Mouse (Mus musculus): ENCODE data around the gene Apc2. TPM values are rescaled to one million over a fixed set of nuclear protein-coding genes. Genes with fewer than 3 reads are reported as not detected.

Gene Apc2
- total and polyA plus RNA-seq, 2 experiments: 0.09 to 0.20 TPM

DNA sequence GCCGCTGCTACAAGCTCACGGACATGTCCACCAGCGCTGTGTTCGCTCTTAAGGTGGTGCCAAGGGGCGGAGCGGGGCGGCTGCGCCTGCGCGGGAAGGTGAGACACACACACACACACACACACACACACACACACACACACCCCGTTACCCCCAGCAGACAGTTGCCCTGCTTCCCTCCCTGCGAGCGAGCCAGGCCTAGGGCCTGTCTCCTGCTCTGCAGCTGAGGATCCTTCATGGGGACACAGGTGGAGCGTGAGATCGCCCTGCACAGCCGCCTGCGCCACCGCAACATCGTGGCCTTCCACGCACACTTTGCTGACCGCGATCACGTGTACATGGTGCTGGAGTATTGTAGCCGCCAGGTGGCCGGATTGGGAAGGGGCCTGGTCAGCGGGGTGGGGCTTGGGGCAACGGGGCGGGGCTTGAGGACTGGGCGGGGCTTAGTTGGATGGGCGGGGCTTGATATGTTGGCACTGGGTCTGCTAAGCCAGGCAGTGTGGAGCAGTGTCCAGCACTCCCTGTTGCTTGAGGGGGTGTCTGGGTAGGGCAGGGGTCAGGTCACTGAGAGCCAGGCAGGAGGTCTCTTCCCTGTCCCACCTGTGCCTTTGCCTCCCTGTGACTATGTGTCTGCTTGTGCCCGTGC lies 62.3 kb downstream of the Apc2 start:
- Histone ChIP-seq H3K4me1 (ENCODE audit: control insufficient read depth, insufficient read depth, low read length) (no peaks in the 10 kb centered on the region), H3K36me3 (ENCODE audit: control insufficient read depth, insufficient read depth, low read length) (no peaks in the 10 kb centered on the region), H3K27ac (replicated peaks; ENCODE audit: insufficient read depth, low read depth, low read length) (no peak overlapping the region), H3K27me3 (ENCODE audit: control insufficient read depth, insufficient read depth, low read length) (peaks cover 10% of the 10 kb centered on the region), H3K9ac (ENCODE audit: low read depth, low read length) (peak overlapping the region; percentile 59), H3K79me2 (ENCODE audit: control insufficient read depth, insufficient read depth, low read length) (no peaks in the 10 kb centered on the region), H3K4me3 (ENCODE audit: insufficient read depth, low read depth, low read length) (peak overlapping the region; percentile 54; the same call in 1 of the 2 replicates)
- 0 out of 2 replicates have a peak, but pooled peaks have one; percentile 30 for TF ChIP-seq POLR2A (IDR thresholded peaks at IDR 0.05; ENCODE audit: extremely low read depth, insufficient read depth, low read length)
- TF ChIP-seq CTCF (IDR thresholded peaks at IDR 0.05; ENCODE audit: low read depth, low read length): peak; percentile 42; the same call in 1 of the 2 replicates
- DNase-seq (ENCODE audit: extremely low read depth, low read depth, low spot score): peak; percentile 57
- 7% methylated on average over 31 of the region's 31 CpGs for WGBS

DNA sequence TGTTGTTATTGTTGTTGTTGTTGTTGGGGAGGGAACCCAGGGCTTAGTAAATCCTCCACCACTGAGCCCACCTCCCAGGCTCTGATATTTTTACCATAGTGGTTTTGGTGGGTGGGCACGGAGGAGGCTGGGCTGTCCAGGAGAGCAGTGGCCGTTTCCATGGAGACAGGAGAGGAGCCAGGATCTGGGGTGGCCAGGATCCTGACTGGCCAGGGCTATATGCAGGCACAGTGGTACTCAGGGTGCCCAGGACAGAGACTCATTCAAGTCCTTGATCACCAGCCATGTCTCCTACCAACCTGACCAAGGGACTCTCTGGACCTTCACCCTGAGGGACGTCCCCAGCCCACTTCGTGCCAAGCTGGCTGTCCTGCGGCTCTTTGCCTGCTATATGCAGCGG lies 68.0 kb downstream of the Apc2 start:
- Histone ChIP-seq H3K4me3 (ENCODE audit: insufficient read depth, low read depth, low read length) (no peak overlapping the region), H3K4me1 (ENCODE audit: control insufficient read depth, insufficient read depth, low read length) (peaks cover 3% of the 10 kb centered on the region; the same call in 1 of the 2 replicates), H3K27ac (replicated peaks; ENCODE audit: insufficient read depth, low read depth, low read length) (no peak overlapping the region), H3K27me3 (ENCODE audit: control insufficient read depth, insufficient read depth, low read length) (no peaks in the 10 kb centered on the region), H3K79me2 (ENCODE audit: control insufficient read depth, insufficient read depth, low read length) (no peaks in the 10 kb centered on the region), H3K9ac (ENCODE audit: low read depth, low read length) (no peak overlapping the region), H3K36me3 (ENCODE audit: control insufficient read depth, insufficient read depth, low read length) (no peaks in the 10 kb centered on the region)
- no peak for TF ChIP-seq POLR2A (IDR thresholded peaks at IDR 0.05; ENCODE audit: extremely low read depth, insufficient read depth, low read length)
- TF ChIP-seq CTCF (IDR thresholded peaks at IDR 0.05; ENCODE audit: low read depth, low read length): no peak
- 41% methylated on average over 6 of the region's 6 CpGs for WGBS
- DNase-seq (ENCODE audit: extremely low read depth, low read depth, low spot score): no peak

DNA sequence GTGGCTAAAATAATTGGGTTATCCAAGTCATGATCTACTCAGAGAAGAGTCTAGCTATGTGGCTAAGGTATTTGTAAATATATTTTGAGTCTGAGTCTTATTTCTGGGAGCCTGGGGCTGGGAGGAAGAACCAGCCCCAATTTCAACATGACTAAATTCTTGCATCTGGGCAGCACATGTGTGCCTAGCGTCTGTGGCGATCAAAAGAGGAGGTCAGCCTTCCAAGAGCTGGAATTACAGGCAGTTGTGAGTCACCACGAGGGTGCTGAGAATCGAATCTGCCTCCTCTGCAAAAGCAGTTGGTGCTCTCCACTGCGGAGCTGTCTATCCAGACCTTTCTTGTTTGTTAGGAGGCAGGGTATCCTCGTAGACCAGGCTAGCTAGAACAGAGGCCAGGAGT lies 70.0 kb downstream of the Apc2 start:
- H3K27me3 ChIP-seq (ENCODE audit: control insufficient read depth, insufficient read depth, low read length): no peaks in the 10 kb centered on the region
- peaks cover 3% of the 10 kb centered on the region; the same call in 1 of the 2 replicates for H3K4me1 ChIP-seq (ENCODE audit: control insufficient read depth, insufficient read depth, low read length)
- no peaks in the 10 kb centered on the region for H3K79me2 ChIP-seq (ENCODE audit: control insufficient read depth, insufficient read depth, low read length)
- TF ChIP-seq POLR2A (IDR thresholded peaks at IDR 0.05; ENCODE audit: extremely low read depth, insufficient read depth, low read length): no peak
- TF ChIP-seq CTCF (IDR thresholded peaks at IDR 0.05; ENCODE audit: low read depth, low read length): no peak
- H3K4me3 ChIP-seq (ENCODE audit: insufficient read depth, low read depth, low read length): no peak overlapping the region
- WGBS: 62% methylated on average over 6 of the region's 6 CpGs
- no peaks in the 10 kb centered on the region for H3K36me3 ChIP-seq (ENCODE audit: control insufficient read depth, insufficient read depth, low read length)
- no peak overlapping the region for H3K9ac ChIP-seq (ENCODE audit: low read depth, low read length)
- H3K27ac ChIP-seq (replicated peaks; ENCODE audit: insufficient read depth, low read depth, low read length): no peak overlapping the region
- DNase-seq (ENCODE audit: extremely low read depth, low read depth, low spot score): no peak

Other genes with a start within 250 kb of the Apc2 start
- gene Gpx4, start 248.8 kb upstream of the Apc2 start, total RNA-seq (2014; rRNA removed): 712 and 752 TPM in 2 replicates
- 535 and 559 TPM in 2 replicates for gene Gpx4, start 248.8 kb upstream of the Apc2 start, polyA plus RNA-seq (2012; rRNA removed)
- 8.9 and 11.8 TPM in 2 replicates for gene Sbno2, start 190.4 kb upstream of the Apc2 start, total RNA-seq (2014; rRNA removed)
- gene Sbno2, start 190.4 kb upstream of the Apc2 start, polyA plus RNA-seq (2012; rRNA removed): 19.2 and 25.9 TPM in 2 replicates
- gene Stk11, start 180.2 kb upstream of the Apc2 start, total RNA-seq (2014; rRNA removed): 71.5 and 75.0 TPM in 2 replicates
- 96.8 and 110 TPM in 2 replicates for gene Stk11, start 180.2 kb upstream of the Apc2 start, polyA plus RNA-seq (2012; rRNA removed)
- gene Atp5d, start 157.3 kb upstream of the Apc2 start, total RNA-seq (2014; rRNA removed): 144 and 218 TPM in 2 replicates
- gene Atp5d, start 157.3 kb upstream of the Apc2 start, polyA plus RNA-seq (2012; rRNA removed): 1,387 and 1,558 TPM in 2 replicates
- 0.47 and 0.55 TPM in 2 replicates for gene Cbarp, start 155.1 kb upstream of the Apc2 start, total RNA-seq (2014; rRNA removed)
- 1.2 TPM in 2 replicates for gene Cbarp, start 155.1 kb upstream of the Apc2 start, polyA plus RNA-seq (2012; rRNA removed)
- 6.9 and 11.6 TPM in 2 replicates for gene Midn, start 147.7 kb upstream of the Apc2 start, total RNA-seq (2014; rRNA removed)
- gene Midn, start 147.7 kb upstream of the Apc2 start, polyA plus RNA-seq (2012; rRNA removed): 27.4 and 38.8 TPM in 2 replicates
- 19.5 and 25.9 TPM in 2 replicates for gene Cirbp, start 130.0 kb upstream of the Apc2 start, total RNA-seq (2014; rRNA removed)
- 31.8 and 37.0 TPM in 2 replicates for gene Cirbp, start 130.0 kb upstream of the Apc2 start, polyA plus RNA-seq (2012; rRNA removed)
- 5.1 and 7.7 TPM in 2 replicates for gene 1600002K03Rik, start 123.0 kb upstream of the Apc2 start, total RNA-seq (2014; rRNA removed)
- gene 1600002K03Rik, start 123.0 kb upstream of the Apc2 start, polyA plus RNA-seq (2012; rRNA removed): 10.0 and 10.4 TPM in 2 replicates
- gene Efna2, start 116.5 kb upstream of the Apc2 start, total RNA-seq (2014; rRNA removed): under 0.01 and 0.07 TPM in 2 replicates
- gene Efna2, start 116.5 kb upstream of the Apc2 start, polyA plus RNA-seq (2012; rRNA removed): 0.26 TPM in 2 replicates
- gene Mum1, start 69.5 kb upstream of the Apc2 start, total RNA-seq (2014; rRNA removed): 7.1 and 8.7 TPM in 2 replicates
- 8.4 and 10.1 TPM in 2 replicates for gene Mum1, start 69.5 kb upstream of the Apc2 start, polyA plus RNA-seq (2012; rRNA removed)
- gene Ndufs7, start 46.9 kb upstream of the Apc2 start, total RNA-seq (2014; rRNA removed): 165 and 186 TPM in 2 replicates
- 551 and 560 TPM in 2 replicates for gene Ndufs7, start 46.9 kb upstream of the Apc2 start, polyA plus RNA-seq (2012; rRNA removed)
- 241 and 277 TPM in 2 replicates for gene Gamt, start 35.0 kb upstream of the Apc2 start, total RNA-seq (2014; rRNA removed)
- gene Gamt, start 35.0 kb upstream of the Apc2 start, polyA plus RNA-seq (2012; rRNA removed): 670 and 715 TPM in 2 replicates
- 38.0 and 39.9 TPM in 2 replicates for gene Dazap1, start 34.5 kb upstream of the Apc2 start, total RNA-seq (2014; rRNA removed)
- 39.9 and 43.5 TPM in 2 replicates for gene Dazap1, start 34.5 kb upstream of the Apc2 start, polyA plus RNA-seq (2012; rRNA removed)
- 510 and 571 TPM in 2 replicates for gene Rps15, start 3.5 kb upstream of the Apc2 start, total RNA-seq (2014; rRNA removed)
- 686 and 1,012 TPM in 2 replicates for gene Rps15, start 3.5 kb upstream of the Apc2 start, polyA plus RNA-seq (2012; rRNA removed)
- gene 2310011J03Rik, start 24.6 kb downstream of the Apc2 start, total RNA-seq (2014; rRNA removed): 10.4 and 12.4 TPM in 2 replicates
- 25.4 and 25.5 TPM in 2 replicates for gene 2310011J03Rik, start 24.6 kb downstream of the Apc2 start, polyA plus RNA-seq (2012; rRNA removed)
- 8.8 and 12.5 TPM in 2 replicates for gene Pcsk4, start 33.5 kb downstream of the Apc2 start, total RNA-seq (2014; rRNA removed)
- 19.2 and 21.8 TPM in 2 replicates for gene Pcsk4, start 33.5 kb downstream of the Apc2 start, polyA plus RNA-seq (2012; rRNA removed)
- 112 and 185 TPM in 2 replicates for gene Reep6, start 34.0 kb downstream of the Apc2 start, total RNA-seq (2014; rRNA removed)
- 384 and 617 TPM in 2 replicates for gene Reep6, start 34.0 kb downstream of the Apc2 start, polyA plus RNA-seq (2012; rRNA removed)
- 0.28 and 0.40 TPM in 2 replicates for gene Adamtsl5, start 52.4 kb downstream of the Apc2 start, total RNA-seq (2014; rRNA removed)
- gene Adamtsl5, start 52.4 kb downstream of the Apc2 start, polyA plus RNA-seq (2012; rRNA removed): 1.4 and 1.6 TPM in 2 replicates
- gene Plk5, start 60.5 kb downstream of the Apc2 start, total RNA-seq (2014; rRNA removed): 0.60 and 1.4 TPM in 2 replicates
- 3.5 and 6.6 TPM in 2 replicates for gene Plk5, start 60.5 kb downstream of the Apc2 start, polyA plus RNA-seq (2012; rRNA removed)
- 1.0 and 2.6 TPM in 2 replicates for gene Mex3d, start 91.7 kb downstream of the Apc2 start, total RNA-seq (2014; rRNA removed)
- 2.1 and 2.4 TPM in 2 replicates for gene Mex3d, start 91.7 kb downstream of the Apc2 start, polyA plus RNA-seq (2012; rRNA removed)
- gene Mbd3, start 103.6 kb downstream of the Apc2 start, total RNA-seq (2014; rRNA removed): 21.1 and 32.8 TPM in 2 replicates
- gene Mbd3, start 103.6 kb downstream of the Apc2 start, polyA plus RNA-seq (2012; rRNA removed): 73.5 and 76.7 TPM in 2 replicates
- gene Uqcr11, start 110.9 kb downstream of the Apc2 start, total RNA-seq (2014; rRNA removed): 1,362 and 1,401 TPM in 2 replicates
- 2,210 and 2,521 TPM in 2 replicates for gene Uqcr11, start 110.9 kb downstream of the Apc2 start, polyA plus RNA-seq (2012; rRNA removed)
- gene Tcf3, start 137.7 kb downstream of the Apc2 start, total RNA-seq (2014; rRNA removed): 6.4 and 9.9 TPM in 2 replicates
- gene Tcf3, start 137.7 kb downstream of the Apc2 start, polyA plus RNA-seq (2012; rRNA removed): 19.6 and 20.2 TPM in 2 replicates
- not detected in 2 replicates for gene Onecut3, start 198.9 kb downstream of the Apc2 start, total RNA-seq (2014; rRNA removed)
- gene Onecut3, start 198.9 kb downstream of the Apc2 start, polyA plus RNA-seq (2012; rRNA removed): not detected in 2 replicates
- gene Atp8b3, start 243.1 kb downstream of the Apc2 start, total RNA-seq (2014; rRNA removed): not detected in 2 replicates
- gene Atp8b3, start 243.1 kb downstream of the Apc2 start, polyA plus RNA-seq (2012; rRNA removed): 0.04 TPM in 1 of 2 replicates, not detected in the other